Comparison of ENCODE assay signal across 8 mouse cellular contexts in the genomic region with DNA sequence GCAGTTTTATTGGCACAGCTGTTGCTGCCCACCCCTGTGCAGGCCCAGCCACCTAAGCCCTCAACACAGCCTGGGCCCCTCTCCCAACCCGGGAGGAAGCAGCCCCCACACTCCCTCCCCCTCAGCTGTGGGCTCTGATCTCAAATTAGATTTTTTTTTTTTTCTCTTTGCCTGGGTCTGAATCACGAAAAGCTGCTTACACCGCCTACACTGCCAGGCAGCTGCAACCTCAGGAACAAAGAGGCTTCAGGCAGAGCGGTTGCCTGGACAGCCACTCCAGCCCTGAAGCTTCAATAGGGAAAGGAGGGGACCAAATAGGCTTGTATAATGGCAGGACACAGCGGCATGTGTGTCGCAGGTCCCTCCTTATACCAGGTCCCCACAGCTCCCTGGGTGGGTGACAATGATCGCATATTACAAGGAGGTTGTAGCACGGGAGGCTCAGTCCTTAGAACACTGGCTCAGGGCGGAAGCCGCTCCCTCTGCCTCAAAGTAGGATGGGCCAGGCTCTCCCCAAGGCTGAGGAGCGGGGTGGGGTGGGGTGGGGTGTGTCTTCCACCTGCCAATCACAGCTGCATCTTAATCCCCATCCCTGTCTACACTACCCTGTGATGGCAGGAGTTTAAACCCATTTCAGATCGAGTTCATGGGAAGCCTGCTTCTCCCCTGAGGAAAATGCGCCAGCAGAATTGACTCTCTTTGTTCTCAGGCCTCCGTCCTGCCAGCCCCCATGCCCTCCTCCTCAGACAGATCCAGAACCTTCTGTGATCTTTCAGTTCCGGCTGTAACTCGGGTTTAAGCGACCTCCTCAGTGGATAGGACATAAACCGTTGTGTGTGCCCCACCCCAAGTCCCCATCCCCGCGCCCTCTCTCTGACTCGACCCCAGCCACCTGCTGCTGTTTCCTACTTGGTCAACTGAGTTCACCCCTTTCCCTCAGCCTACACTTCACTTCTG. TPM values are rescaled to one million over a fixed set of nuclear protein-coding genes. Genes with fewer than 3 reads are reported as not detected.
DNase-seq lines count a peak whose midpoint lies in the region; ATAC-seq lines count a peak whose summit lies in the region.

No protein-coding gene starts in this region.

- peaks cover 29% of the 10 kb centered on the region for H3K4me1 ChIP-seq in forebrain, embryonic 12.5 days

- no peaks in the 10 kb centered on the region for H3K9me3 ChIP-seq in forebrain, embryonic 12.5 days

- peak; percentile 94 for ATAC-seq in forebrain, embryonic 12.5 days (ENCODE audit: low FRiP score)
- peak; percentile 46; the same call in 1 of the 2 replicates for ATAC-seq in megakaryocyte-erythroid progenitor cell, adult 5-6 weeks (replicated peaks; ENCODE audit: low FRiP score, low TSS enrichment, poor library complexity, severe bottlenecking)

- H3K27ac ChIP-seq in forebrain, embryonic 12.5 days = peak overlapping the region; percentile 99

- no peaks in the 10 kb centered on the region for H3K36me3 ChIP-seq in forebrain, embryonic 12.5 days (replicated peaks)

- H3K4me3 ChIP-seq in forebrain, embryonic 12.5 days (replicated peaks) = 0 out of 2 replicates have a peak overlapping the region, but pooled peaks have one; percentile 10

- 7% methylated on average over 21 of the region's 21 CpGs for WGBS in forebrain, embryonic 12.5 days

- H3K4me2 ChIP-seq in forebrain, embryonic 12.5 days = peak overlapping the region; percentile 46

- peak; percentile 35 for DNase-seq in adrenal gland, postnatal 10 days
- no peak for DNase-seq in adrenal gland, postnatal 25 days
- DNase-seq in NIH3T3 (ENCODE audit: low read depth) = peak; percentile 51
- peak; percentile 50 for DNase-seq in layer of hippocampus, adult 9-10 months (ENCODE audit: low spot score)
- DNase-seq in spleen, postnatal 4 days (ENCODE audit: low spot score in 2 of 2) = peak; percentile 59 to 74
- DNase-seq in cerebellum, adult 18-20 months = no peak

- H3K9ac ChIP-seq in forebrain, embryonic 12.5 days = peak overlapping the region; percentile 56

- no peaks in the 10 kb centered on the region for H3K27me3 ChIP-seq in forebrain, embryonic 12.5 days

RNA-seq across cellular contexts. Expression of gene Zdhhc19, which starts 20.2 kb away (rescaled TPM):
- total RNA-seq in adrenal gland, postnatal 10 days (2021) = not detected
- not detected in 2 replicates for total RNA-seq in adrenal gland, postnatal 25 days (2021)
- polyA plus RNA-seq in forebrain, embryonic 12.5 days (2016; fragmentation: Nextera tagmentation; extraction: Ambion mirVana) = not detected in 2 replicates
- 1.2 TPM in 1 of 2 replicates, not detected in the other for total RNA-seq in megakaryocyte-erythroid progenitor cell, adult 5-6 weeks (2014; fragmentation: Nextera tagmentation)
- not detected in 2 replicates for total RNA-seq in megakaryocyte-erythroid progenitor cell, adult 5-6 weeks (2017)

RNA-seq across cellular contexts. Expression of gene Slc51a, which starts 28.6 kb away (rescaled TPM):
- not detected for total RNA-seq in adrenal gland, postnatal 10 days (2021)
- not detected in 2 replicates for total RNA-seq in adrenal gland, postnatal 25 days (2021)
- 0.27 and 0.40 TPM in 2 replicates for polyA plus RNA-seq in forebrain, embryonic 12.5 days (2016; fragmentation: Nextera tagmentation; extraction: Ambion mirVana)
- total RNA-seq in megakaryocyte-erythroid progenitor cell, adult 5-6 weeks (2014; fragmentation: Nextera tagmentation) = 2.7 TPM in 1 of 2 replicates, not detected in the other
- 0.53 and 1.3 TPM in 2 replicates for total RNA-seq in megakaryocyte-erythroid progenitor cell, adult 5-6 weeks (2017)

Comparison
In these comparisons a context has a peak if more than half of its experiments do, and no peak if none do; other contexts are left out.
1. DNase-seq: peak in adrenal gland, postnatal 10 days (single experiment), NIH3T3 (single experiment), layer of hippocampus, adult 9-10 months (single experiment) and spleen, postnatal 4 days (2 of 2); none in adrenal gland, postnatal 25 days (single experiment) and cerebellum, adult 18-20 months (0 of 2).